Mouse (Mus musculus): ENCODE data around the gene Ccdc115.

DNA sequence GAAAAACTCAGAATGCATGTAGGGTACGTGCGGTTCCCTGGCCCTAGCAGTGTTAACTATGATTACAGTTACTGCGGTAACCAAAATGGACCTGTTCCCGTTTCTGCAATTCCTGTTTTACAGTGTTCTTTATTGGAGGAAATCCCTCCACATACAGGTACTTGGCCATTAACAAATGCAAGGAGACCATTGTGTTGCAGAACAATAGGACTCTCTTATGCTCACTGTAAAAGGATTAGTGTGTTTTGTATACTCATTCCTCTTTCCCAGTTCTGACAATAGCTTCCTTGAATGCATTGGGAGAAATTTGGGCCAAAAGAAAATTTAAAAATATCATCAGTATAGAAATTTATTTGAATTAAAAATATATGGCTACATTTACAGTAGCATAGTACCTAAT is 29.0 kb upstream of the Ccdc115 start:
- TF ChIP-seq EP300 (optimal IDR thresholded peaks at IDR 0.05) (no peak), CTCF (IDR thresholded peaks at IDR 0.05; ENCODE audit: low read depth) (no peak)

Measured in stomach, postnatal 0 days (tissue).